Mouse (Mus musculus): ENCODE measurements at regions not wholly inside any gene's neighbourhood (a gene's known extent, or its start where the extent isn't known, plus 50 kb on each side); places are given as distances from the start of the nearest gene placed in this dataset.
A peak's percentile ranks its signal among the peaks of the same experiment; 100 is the strongest.

DNA sequence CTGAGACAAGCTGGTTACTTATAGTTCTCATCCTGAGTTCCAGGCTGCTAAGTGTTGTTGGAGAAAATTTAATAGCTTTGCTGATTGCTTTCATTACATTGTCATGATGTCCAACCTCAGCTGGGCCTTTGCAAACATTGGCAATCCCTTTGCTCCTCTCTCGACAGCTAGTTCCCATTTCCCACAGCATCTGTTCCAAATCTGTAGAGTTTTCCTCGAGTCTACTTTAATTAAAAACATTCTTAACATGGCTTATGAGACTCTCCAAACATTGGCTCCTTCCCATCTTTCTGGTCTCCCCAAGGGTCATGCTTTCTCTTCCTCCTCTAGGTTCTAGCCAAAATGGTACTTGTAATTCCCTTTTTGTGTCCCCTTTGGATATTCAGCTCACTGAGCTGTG lies 672.6 kb upstream of the Gm8797 start:
- DNase-seq: peak; percentile 29

DNA sequence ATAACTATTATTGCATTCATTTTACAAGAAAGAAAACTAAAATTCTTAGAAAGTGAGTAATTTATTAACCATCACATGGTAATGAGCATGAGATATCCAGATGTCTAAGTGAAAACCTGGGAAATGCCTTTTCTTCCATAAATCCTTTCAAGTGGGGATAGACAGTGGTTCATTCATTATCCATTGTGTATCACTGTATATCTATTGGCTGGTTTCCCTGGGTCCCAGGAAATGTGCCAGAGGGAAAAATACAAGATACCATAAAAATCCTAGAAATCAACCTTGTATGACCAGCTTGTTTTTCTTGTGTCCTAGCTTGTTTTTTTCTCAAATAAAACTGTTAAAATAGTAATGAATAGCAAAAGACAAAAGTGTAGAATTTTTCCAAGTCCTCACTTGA lies 663.9 kb upstream of the Gm8797 start:
- DNase-seq: no peak

DNA sequence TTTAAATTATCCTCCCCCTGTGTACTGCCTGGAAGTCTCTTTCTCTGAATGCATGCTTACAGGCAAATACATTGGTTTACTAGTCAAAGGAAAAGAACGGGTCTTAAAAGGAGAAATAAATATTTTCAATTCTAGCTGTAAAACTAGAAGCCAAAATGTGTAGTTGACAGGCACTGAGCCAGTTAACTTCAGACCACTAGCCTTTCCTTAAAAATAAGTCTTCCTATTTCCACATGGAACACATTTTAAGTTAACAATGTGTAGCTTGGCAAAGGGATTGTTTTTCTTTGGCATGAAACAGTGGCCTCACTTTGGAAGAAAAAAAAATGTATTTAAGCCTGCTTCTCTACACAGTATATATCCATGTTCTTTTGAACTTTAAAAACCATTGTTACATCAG lies 661.7 kb upstream of the Gm8797 start:
- no peak for DNase-seq

DNA sequence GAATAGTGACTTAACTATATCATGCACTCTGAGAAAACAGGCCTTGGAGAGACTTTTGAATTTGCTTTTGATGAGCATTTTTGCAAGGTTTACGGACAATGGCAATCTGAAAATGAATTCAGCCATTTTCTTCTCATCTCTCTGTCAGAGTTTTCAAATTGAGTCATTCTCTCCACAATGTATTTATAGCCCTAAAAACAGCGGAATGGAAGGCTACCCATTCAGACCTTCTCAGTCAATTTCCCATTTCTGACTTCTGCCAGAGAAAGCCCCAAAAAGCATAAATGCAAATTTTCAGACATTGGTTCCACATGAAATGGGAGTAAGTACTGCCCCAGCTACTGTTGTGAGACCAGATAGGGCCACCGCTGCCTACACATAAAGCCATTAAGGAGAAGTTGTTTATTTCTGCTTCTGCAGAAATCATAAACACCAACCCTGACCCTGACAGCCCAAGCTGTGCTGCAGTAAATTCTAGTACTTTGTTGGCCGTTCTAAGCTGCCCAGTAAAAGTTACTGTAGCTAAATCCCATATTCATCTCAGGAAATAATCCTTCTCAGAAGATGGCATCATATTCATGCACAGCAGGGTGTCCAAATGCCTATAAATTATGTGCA lies 661.1 kb upstream of the Gm8797 start:
- no peak for DNase-seq

DNA sequence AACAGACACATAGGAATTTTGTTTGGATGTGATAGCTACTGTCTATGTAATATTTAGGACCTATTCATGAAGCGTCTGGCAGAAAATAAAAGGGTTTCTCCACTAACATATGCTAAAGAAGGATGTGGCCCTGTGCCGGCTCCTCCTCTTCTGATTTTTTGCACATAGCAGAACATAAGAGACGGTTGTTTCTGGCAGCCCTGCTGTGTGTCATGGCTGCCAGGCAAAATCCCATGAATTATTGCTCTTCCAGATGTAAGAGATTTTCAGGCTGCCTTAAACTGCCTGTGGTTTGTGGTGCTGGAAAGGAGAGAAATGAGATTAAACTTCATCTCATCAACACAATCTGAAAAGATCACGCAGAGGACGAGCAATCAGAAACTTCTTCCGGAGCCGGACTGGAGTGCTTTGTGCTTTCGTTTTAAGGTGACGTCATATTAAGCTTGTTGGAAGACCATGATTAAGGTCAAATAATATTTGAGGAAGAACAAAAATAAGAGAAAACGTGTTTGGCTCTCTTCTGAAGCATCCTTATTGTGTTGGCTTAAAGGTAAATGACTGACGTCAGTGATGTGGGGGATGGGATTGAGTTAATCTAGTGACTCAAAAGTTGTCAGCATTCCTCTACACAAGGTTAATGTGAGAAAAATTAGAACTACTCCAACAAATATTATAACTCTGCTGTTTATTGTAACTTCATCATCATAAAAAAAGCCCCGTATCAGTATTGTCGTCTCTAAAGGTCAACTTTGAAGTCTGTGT lies 660.3 kb upstream of the Gm8797 start:
- DNase-seq: no peak

DNA sequence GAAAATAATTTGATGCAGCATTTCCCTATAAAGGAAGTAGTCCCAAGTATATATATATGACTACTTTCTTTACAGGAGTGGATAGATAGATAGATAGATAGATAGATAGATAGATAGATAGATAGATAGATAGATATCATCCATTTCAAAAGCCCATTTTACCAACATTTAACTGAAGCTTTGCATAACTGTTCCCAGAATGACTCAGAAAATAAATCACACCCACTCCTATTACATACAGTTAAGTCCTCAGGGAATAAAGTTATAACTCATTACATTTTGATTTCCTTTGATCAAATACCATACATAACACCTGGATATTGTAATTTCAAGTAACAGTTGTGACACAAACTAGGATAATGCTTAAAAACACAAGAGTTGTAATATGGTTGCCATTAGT lies 659.6 kb upstream of the Gm8797 start:
- DNase-seq: no peak
